Mouse (Mus musculus): ENCODE measurements around the gene Gm10309.

- no peak for TF ChIP-seq CTCF (IDR thresholded peaks at IDR 0.05; ENCODE audit: low read depth)
- no peak for TF ChIP-seq EP300 (IDR thresholded peaks at IDR 0.05; ENCODE audit: low read depth)
Observed at GRCm38 (mm10) chr17:86487450-86487849, 17.6 kb downstream of the Gm10309 start.
